Mouse (Mus musculus) layer of hippocampus, postnatal 36 days (tissue): ENCODE results near the gene Cpsf7. TPM values are rescaled to one million over a fixed set of nuclear protein-coding genes. Genes with fewer than 3 reads are reported as not detected.
A peak's percentile ranks its signal among the peaks of the same experiment; 100 is the strongest.
"Not testable (repeated sequence)": the region's sequence is repeated elsewhere in the genome, so short reads cannot be mapped to it uniquely, and the experiment has no call there.

Experiments used
- DNase-seq, 2 experiments: peaks; one replicate each; pipeline ENCODE4 v3.0.0; 2022
- total RNA-seq, 2 experiments: library from RNA; stranded (reverse); gene quantifications; 2 replicates each; pipeline ENCODE4 v1.2.3; 2021

Gene Cpsf7
- 10 to 100 TPM; 75.7 to 81.6 TPM for total RNA-seq

- peak; percentile 85 for DNase-seq
Observed at GRCm38 (mm10) chr19:10525106-10525901, at the start of gene Cpsf7. Gene Cpsf7 (plus strand): TSS chr19:10525266.

GRCm38 (mm10) chr19:10479541-10479940 lies 45.5 kb upstream of the Cpsf7 start:
- no peak for DNase-seq

GRCm38 (mm10) chr19:10482703-10483102 lies 42.4 kb upstream of the Cpsf7 start, which contains the start of gene Ppp1r32:
Gene Ppp1r32 (minus strand): TSS chr19:10482928.
- DNase-seq: no peak

GRCm38 (mm10) chr19:10486264-10486738 lies 38.8 kb upstream of the Cpsf7 start:
- DNase-seq: peak; percentile 40 to 56

GRCm38 (mm10) chr19:10495670-10496069 lies 29.4 kb upstream of the Cpsf7 start:
- DNase-seq: no peak

GRCm38 (mm10) chr19:10496976-10497375 lies 28.1 kb upstream of the Cpsf7 start:
- no peak for DNase-seq

GRCm38 (mm10) chr19:10497512-10498160 lies 27.4 kb upstream of the Cpsf7 start:
- no peak for DNase-seq

- DNase-seq: no peak
Observed at GRCm38 (mm10) chr19:10500581-10500980, 24.5 kb upstream of the Cpsf7 start.

GRCm38 (mm10) chr19:10502571-10502970 lies 22.5 kb upstream of the Cpsf7 start:
- DNase-seq: peak in 1 of 2 experiments; percentile 31

- no peak for DNase-seq
Observed at GRCm38 (mm10) chr19:10510759-10511330, 14.2 kb upstream of the Cpsf7 start.

GRCm38 (mm10) chr19:10520355-10520754 lies 4.7 kb upstream of the Cpsf7 start:
- DNase-seq: no peak

GRCm38 (mm10) chr19:10521926-10522325 lies 3.1 kb upstream of the Cpsf7 start:
- no peak for DNase-seq

- no peak for DNase-seq
Observed at GRCm38 (mm10) chr19:10523483-10524080, 1.5 kb upstream of the Cpsf7 start.

GRCm38 (mm10) chr19:10524784-10525105 lies 321 bp upstream of the Cpsf7 start:
- no peak for DNase-seq

GRCm38 (mm10) chr19:10525910-10526309 lies 844 bp downstream of the Cpsf7 start, which contains the start of gene Sdhaf2:
Gene Sdhaf2 (minus strand): TSS chr19:10526142.
- peak in 1 of 2 experiments; percentile 21 for DNase-seq

GRCm38 (mm10) chr19:10530082-10530481 lies 5.0 kb downstream of the Cpsf7 start:
- DNase-seq: no peak

GRCm38 (mm10) chr19:10539454-10539853 lies 14.4 kb downstream of the Cpsf7 start:
- no peak for DNase-seq

- DNase-seq: peak; percentile 79 to 84
Observed at GRCm38 (mm10) chr19:10555624-10556510, 30.8 kb downstream of the Cpsf7 start, which contains the start of gene Tmem216. Gene Tmem216 (minus strand): TSS chr19:10556238.

- DNase-seq: no peak
Observed at GRCm38 (mm10) chr19:10557001-10557400, 31.9 kb downstream of the Cpsf7 start.

- no peak for DNase-seq
Observed at GRCm38 (mm10) chr19:10557430-10557829, 32.4 kb downstream of the Cpsf7 start.

GRCm38 (mm10) chr19:10557837-10558375 lies 32.8 kb downstream of the Cpsf7 start:
- DNase-seq: not testable (repeated sequence)
